Mouse (Mus musculus): Measurements from ENCODE around the gene Clstn2. TPM values are rescaled to one million over a fixed set of nuclear protein-coding genes. Genes with fewer than 3 reads are reported as not detected.

Clstn2 gene
- polyA plus RNA-seq, 1 experiment: not detected

- Histone ChIP-seq H3K4me1 (ENCODE audit: control insufficient read depth, insufficient read depth, low read length) (no peaks in the 10 kb centered on the region), H3K4me3 (ENCODE audit: insufficient read depth, low read length) (no peak overlapping the region), H3K27ac (ENCODE audit: insufficient read depth, low read depth, low read length) (no peak overlapping the region)
- no peak for TF ChIP-seq POLR2A (IDR thresholded peaks at IDR 0.05; ENCODE audit: borderline replicate concordance, low read depth, low read length)
- TF ChIP-seq CTCF (IDR thresholded peaks at IDR 0.05; ENCODE audit: low read depth, low read length): no peak
Observed at GRCm38 (mm10) chr9:97788151-97788670, 244.8 kb downstream of the Clstn2 start.

- no peak overlapping the region for H3K27ac ChIP-seq (ENCODE audit: insufficient read depth, low read depth, low read length)
- no peak overlapping the region for H3K4me3 ChIP-seq (ENCODE audit: insufficient read depth, low read length)
- TF ChIP-seq POLR2A (IDR thresholded peaks at IDR 0.05; ENCODE audit: borderline replicate concordance, low read depth, low read length) (no peak), CTCF (IDR thresholded peaks at IDR 0.05; ENCODE audit: low read depth, low read length) (no peak)
- no peaks in the 10 kb centered on the region for H3K4me1 ChIP-seq (ENCODE audit: control insufficient read depth, insufficient read depth, low read length)
Observed at GRCm38 (mm10) chr9:97780032-97780616, 252.9 kb downstream of the Clstn2 start.

- no peaks in the 10 kb centered on the region for H3K4me1 ChIP-seq (ENCODE audit: control insufficient read depth, insufficient read depth, low read length)
- TF ChIP-seq POLR2A (IDR thresholded peaks at IDR 0.05; ENCODE audit: borderline replicate concordance, low read depth, low read length) (no peak), CTCF (IDR thresholded peaks at IDR 0.05; ENCODE audit: low read depth, low read length) (no peak)
- no peak overlapping the region for H3K27ac ChIP-seq (ENCODE audit: insufficient read depth, low read depth, low read length)
- no peak overlapping the region for H3K4me3 ChIP-seq (ENCODE audit: insufficient read depth, low read length)
Observed at GRCm38 (mm10) chr9:97775770-97776169, 257.2 kb downstream of the Clstn2 start.

GRCm38 (mm10) chr9:97774991-97775390 is 258.0 kb downstream of the Clstn2 start:
- no peaks in the 10 kb centered on the region for H3K4me1 ChIP-seq (ENCODE audit: control insufficient read depth, insufficient read depth, low read length)
- H3K27ac ChIP-seq (ENCODE audit: insufficient read depth, low read depth, low read length): no peak overlapping the region
- H3K4me3 ChIP-seq (ENCODE audit: insufficient read depth, low read length): no peak overlapping the region
- TF ChIP-seq POLR2A (IDR thresholded peaks at IDR 0.05; ENCODE audit: borderline replicate concordance, low read depth, low read length) (no peak), CTCF (IDR thresholded peaks at IDR 0.05; ENCODE audit: low read depth, low read length) (no peak)

- Histone ChIP-seq H3K4me3 (ENCODE audit: insufficient read depth, low read length) (no peak overlapping the region), H3K27ac (ENCODE audit: insufficient read depth, low read depth, low read length) (no peak overlapping the region), H3K4me1 (ENCODE audit: control insufficient read depth, insufficient read depth, low read length) (no peaks in the 10 kb centered on the region)
- TF ChIP-seq POLR2A (IDR thresholded peaks at IDR 0.05; ENCODE audit: borderline replicate concordance, low read depth, low read length) (no peak), CTCF (IDR thresholded peaks at IDR 0.05; ENCODE audit: low read depth, low read length) (no peak)
Observed at GRCm38 (mm10) chr9:97773911-97774310, 259.1 kb downstream of the Clstn2 start.

GRCm38 (mm10) chr9:97772431-97772830 is 260.6 kb downstream of the Clstn2 start:
- no peak overlapping the region for H3K4me3 ChIP-seq (ENCODE audit: insufficient read depth, low read length)
- H3K27ac ChIP-seq (ENCODE audit: insufficient read depth, low read depth, low read length): no peak overlapping the region
- TF ChIP-seq CTCF (IDR thresholded peaks at IDR 0.05; ENCODE audit: low read depth, low read length) (no peak), POLR2A (IDR thresholded peaks at IDR 0.05; ENCODE audit: borderline replicate concordance, low read depth, low read length) (no peak)
- H3K4me1 ChIP-seq (ENCODE audit: control insufficient read depth, insufficient read depth, low read length): no peaks in the 10 kb centered on the region

GRCm38 (mm10) chr9:97769331-97769730 is 263.6 kb downstream of the Clstn2 start:
- Histone ChIP-seq H3K4me3 (ENCODE audit: insufficient read depth, low read length) (no peak overlapping the region), H3K4me1 (ENCODE audit: control insufficient read depth, insufficient read depth, low read length) (no peaks in the 10 kb centered on the region), H3K27ac (ENCODE audit: insufficient read depth, low read depth, low read length) (no peak overlapping the region)
- TF ChIP-seq CTCF (IDR thresholded peaks at IDR 0.05; ENCODE audit: low read depth, low read length): no peak
- no peak for TF ChIP-seq POLR2A (IDR thresholded peaks at IDR 0.05; ENCODE audit: borderline replicate concordance, low read depth, low read length)

GRCm38 (mm10) chr9:97765251-97765767 is 267.7 kb downstream of the Clstn2 start:
- no peaks in the 10 kb centered on the region for H3K4me1 ChIP-seq (ENCODE audit: control insufficient read depth, insufficient read depth, low read length)
- no peak overlapping the region for H3K4me3 ChIP-seq (ENCODE audit: insufficient read depth, low read length)
- no peak for TF ChIP-seq POLR2A (IDR thresholded peaks at IDR 0.05; ENCODE audit: borderline replicate concordance, low read depth, low read length)
- TF ChIP-seq CTCF (IDR thresholded peaks at IDR 0.05; ENCODE audit: low read depth, low read length): no peak
- H3K27ac ChIP-seq (ENCODE audit: insufficient read depth, low read depth, low read length): no peak overlapping the region

GRCm38 (mm10) chr9:97763048-97763447 is 269.9 kb downstream of the Clstn2 start:
- TF ChIP-seq CTCF (IDR thresholded peaks at IDR 0.05; ENCODE audit: low read depth, low read length) (no peak), POLR2A (IDR thresholded peaks at IDR 0.05; ENCODE audit: borderline replicate concordance, low read depth, low read length) (no peak)
- Histone ChIP-seq H3K27ac (ENCODE audit: insufficient read depth, low read depth, low read length) (no peak overlapping the region), H3K4me3 (ENCODE audit: insufficient read depth, low read length) (no peak overlapping the region), H3K4me1 (ENCODE audit: control insufficient read depth, insufficient read depth, low read length) (no peaks in the 10 kb centered on the region)

- TF ChIP-seq CTCF (IDR thresholded peaks at IDR 0.05; ENCODE audit: low read depth, low read length) (no peak), POLR2A (IDR thresholded peaks at IDR 0.05; ENCODE audit: borderline replicate concordance, low read depth, low read length) (no peak)
- Histone ChIP-seq H3K4me3 (ENCODE audit: insufficient read depth, low read length) (no peak overlapping the region), H3K4me1 (ENCODE audit: control insufficient read depth, insufficient read depth, low read length) (no peaks in the 10 kb centered on the region), H3K27ac (ENCODE audit: insufficient read depth, low read depth, low read length) (no peak overlapping the region)
Observed at GRCm38 (mm10) chr9:97755599-97756270, 277.2 kb downstream of the Clstn2 start.
